Mouse (Mus musculus): ENCODE data around the gene Sco1. TPM values are rescaled to one million over a fixed set of nuclear protein-coding genes. Genes with fewer than 3 reads are reported as not detected.
A peak's percentile ranks its signal among the peaks of the same experiment; 100 is the strongest.

Sco1 gene
- polyA plus RNA-seq, 1 experiment from 2014 or later, result 15.7 TPM

GRCm38 (mm10) chr11:67078000-67078399 is 25.5 kb downstream of the Sco1 start, which contains the start of gene Myh3:
TSS of gene Myh3 (plus strand) at chr11:67078300.
- H3K27me3 ChIP-seq (ENCODE audit: control insufficient read depth, insufficient read depth, low read length), result no peaks in the 10 kb centered on the region
- no peak within 1 kb of the TSS for H3K9ac ChIP-seq (replicated peaks; ENCODE audit: low read depth, low read length)
- H3K36me3 ChIP-seq (ENCODE audit: control insufficient read depth, insufficient read depth, low read length), result no peaks in the 10 kb centered on the region
- no peak within 1 kb of the TSS for H3K27ac ChIP-seq (ENCODE audit: low read depth, low read length)
- H3K4me2 ChIP-seq (ENCODE audit: low read depth, low read length), result no peak within 1 kb of the TSS
- H3K9me3 ChIP-seq (ENCODE audit: control insufficient read depth, low read length), result no peaks in the 10 kb centered on the region
- ATAC-seq (ENCODE audit: low read depth), result no peak
- no peak within 1 kb of the TSS for H3K4me3 ChIP-seq (ENCODE audit: low read depth, low read length)
- 82% methylated on average over 5 of the region's 5 CpGs for WGBS
- H3K4me1 ChIP-seq (ENCODE audit: control insufficient read depth, insufficient read depth, low read length), result no peaks in the 10 kb centered on the region

- Histone ChIP-seq H3K27me3 (ENCODE audit: control insufficient read depth, insufficient read depth, low read length) (no peaks in the 10 kb centered on the region), H3K27ac (ENCODE audit: low read depth, low read length) (no peak overlapping the region), H3K9me3 (ENCODE audit: control insufficient read depth, low read length) (no peaks in the 10 kb centered on the region), H3K4me2 (ENCODE audit: low read depth, low read length) (no peak overlapping the region), H3K4me1 (ENCODE audit: control insufficient read depth, insufficient read depth, low read length) (no peaks in the 10 kb centered on the region), H3K9ac (replicated peaks; ENCODE audit: low read depth, low read length) (no peak overlapping the region), H3K36me3 (ENCODE audit: control insufficient read depth, insufficient read depth, low read length) (no peaks in the 10 kb centered on the region), H3K4me3 (ENCODE audit: low read depth, low read length) (no peak overlapping the region)
- WGBS, result 90% methylated on average over 6 of the region's 6 CpGs
- ATAC-seq (ENCODE audit: low read depth), result no peak
Observed at GRCm38 (mm10) chr11:67078888-67079287, 26.4 kb downstream of the Sco1 start.

GRCm38 (mm10) chr11:67079740-67080139 is 27.3 kb downstream of the Sco1 start:
- Histone ChIP-seq H3K36me3 (ENCODE audit: control insufficient read depth, insufficient read depth, low read length) (no peaks in the 10 kb centered on the region), H3K9ac (replicated peaks; ENCODE audit: low read depth, low read length) (no peak overlapping the region), H3K9me3 (ENCODE audit: control insufficient read depth, low read length) (no peaks in the 10 kb centered on the region), H3K4me1 (ENCODE audit: control insufficient read depth, insufficient read depth, low read length) (no peaks in the 10 kb centered on the region), H3K27me3 (ENCODE audit: control insufficient read depth, insufficient read depth, low read length) (no peaks in the 10 kb centered on the region), H3K27ac (ENCODE audit: low read depth, low read length) (no peak overlapping the region), H3K4me3 (ENCODE audit: low read depth, low read length) (no peak overlapping the region), H3K4me2 (ENCODE audit: low read depth, low read length) (no peak overlapping the region)
- no peak for ATAC-seq (ENCODE audit: low read depth)
- WGBS, result 50% methylated on average over 11 of the region's 11 CpGs

GRCm38 (mm10) chr11:67080168-67080567 is 27.7 kb downstream of the Sco1 start:
- Histone ChIP-seq H3K4me1 (ENCODE audit: control insufficient read depth, insufficient read depth, low read length) (no peaks in the 10 kb centered on the region), H3K27me3 (ENCODE audit: control insufficient read depth, insufficient read depth, low read length) (no peaks in the 10 kb centered on the region), H3K27ac (ENCODE audit: low read depth, low read length) (no peak overlapping the region), H3K4me3 (ENCODE audit: low read depth, low read length) (no peak overlapping the region), H3K4me2 (ENCODE audit: low read depth, low read length) (no peak overlapping the region), H3K9ac (replicated peaks; ENCODE audit: low read depth, low read length) (no peak overlapping the region), H3K9me3 (ENCODE audit: control insufficient read depth, low read length) (no peaks in the 10 kb centered on the region), H3K36me3 (ENCODE audit: control insufficient read depth, insufficient read depth, low read length) (no peaks in the 10 kb centered on the region)
- WGBS, result 3% methylated on average over 3 of the region's 3 CpGs
- ATAC-seq (ENCODE audit: low read depth), result peak; percentile 65; the same call in 1 of the 2 replicates

- ATAC-seq (ENCODE audit: low read depth), result peak; percentile 28; the same call in 1 of the 2 replicates
- H3K4me2 ChIP-seq (ENCODE audit: low read depth, low read length), result no peak overlapping the region
- 4% methylated on average over 11 of the region's 11 CpGs for WGBS
Observed at GRCm38 (mm10) chr11:67081125-67081649, 28.7 kb downstream of the Sco1 start.

GRCm38 (mm10) chr11:67082188-67082587 is 29.7 kb downstream of the Sco1 start:
- no peak overlapping the region for H3K4me2 ChIP-seq (ENCODE audit: low read depth, low read length)
- H3K27me3 ChIP-seq (ENCODE audit: control insufficient read depth, insufficient read depth, low read length), result no peaks in the 10 kb centered on the region
- H3K4me1 ChIP-seq (ENCODE audit: control insufficient read depth, insufficient read depth, low read length), result no peaks in the 10 kb centered on the region
- H3K9ac ChIP-seq (replicated peaks; ENCODE audit: low read depth, low read length), result no peak overlapping the region
- no peak overlapping the region for H3K4me3 ChIP-seq (ENCODE audit: low read depth, low read length)
- no peaks in the 10 kb centered on the region for H3K36me3 ChIP-seq (ENCODE audit: control insufficient read depth, insufficient read depth, low read length)
- H3K27ac ChIP-seq (ENCODE audit: low read depth, low read length), result no peak overlapping the region
- ATAC-seq (ENCODE audit: low read depth), result no peak
- WGBS, result 86% methylated on average over 7 of the region's 7 CpGs
- no peaks in the 10 kb centered on the region for H3K9me3 ChIP-seq (ENCODE audit: control insufficient read depth, low read length)

More at GRCm38 (mm10) chr11:67081125-67081649, 28.7 kb downstream of the Sco1 start:
- H3K27me3 ChIP-seq (ENCODE audit: control insufficient read depth, insufficient read depth, low read length), result no peaks in the 10 kb centered on the region
- H3K9me3 ChIP-seq (ENCODE audit: control insufficient read depth, low read length), result no peaks in the 10 kb centered on the region
- H3K4me3 ChIP-seq (ENCODE audit: low read depth, low read length), result no peak overlapping the region
- no peaks in the 10 kb centered on the region for H3K4me1 ChIP-seq (ENCODE audit: control insufficient read depth, insufficient read depth, low read length)
- H3K36me3 ChIP-seq (ENCODE audit: control insufficient read depth, insufficient read depth, low read length), result no peaks in the 10 kb centered on the region
- no peak overlapping the region for H3K27ac ChIP-seq (ENCODE audit: low read depth, low read length)
- H3K9ac ChIP-seq (replicated peaks; ENCODE audit: low read depth, low read length), result no peak overlapping the region

- WGBS, result 86% methylated on average over 13 of the region's 13 CpGs
- no peak overlapping the region for H3K27ac ChIP-seq (ENCODE audit: low read depth, low read length)
- no peak for ATAC-seq (ENCODE audit: low read depth)
- no peak overlapping the region for H3K9ac ChIP-seq (replicated peaks; ENCODE audit: low read depth, low read length)
- no peaks in the 10 kb centered on the region for H3K4me1 ChIP-seq (ENCODE audit: control insufficient read depth, insufficient read depth, low read length)
- H3K4me3 ChIP-seq (ENCODE audit: low read depth, low read length), result no peak overlapping the region
- H3K36me3 ChIP-seq (ENCODE audit: control insufficient read depth, insufficient read depth, low read length), result no peaks in the 10 kb centered on the region
- no peaks in the 10 kb centered on the region for H3K27me3 ChIP-seq (ENCODE audit: control insufficient read depth, insufficient read depth, low read length)
- H3K9me3 ChIP-seq (ENCODE audit: control insufficient read depth, low read length), result no peaks in the 10 kb centered on the region
- no peak overlapping the region for H3K4me2 ChIP-seq (ENCODE audit: low read depth, low read length)
Observed at GRCm38 (mm10) chr11:67082793-67083192, 30.3 kb downstream of the Sco1 start.

- WGBS, result 66% methylated on average over 6 of the region's 6 CpGs
- Histone ChIP-seq H3K9me3 (ENCODE audit: control insufficient read depth, low read length) (no peaks in the 10 kb centered on the region), H3K36me3 (ENCODE audit: control insufficient read depth, insufficient read depth, low read length) (no peaks in the 10 kb centered on the region), H3K27ac (ENCODE audit: low read depth, low read length) (no peak overlapping the region), H3K27me3 (ENCODE audit: control insufficient read depth, insufficient read depth, low read length) (no peaks in the 10 kb centered on the region), H3K4me1 (ENCODE audit: control insufficient read depth, insufficient read depth, low read length) (no peaks in the 10 kb centered on the region), H3K4me2 (ENCODE audit: low read depth, low read length) (no peak overlapping the region), H3K9ac (replicated peaks; ENCODE audit: low read depth, low read length) (no peak overlapping the region), H3K4me3 (ENCODE audit: low read depth, low read length) (no peak overlapping the region)
- no peak for ATAC-seq (ENCODE audit: low read depth)
Observed at GRCm38 (mm10) chr11:67083239-67083638, 30.8 kb downstream of the Sco1 start.

- no peak overlapping the region for H3K4me2 ChIP-seq (ENCODE audit: low read depth, low read length)
- no peak for ATAC-seq (ENCODE audit: low read depth)
Observed at GRCm38 (mm10) chr11:67083712-67084340, 31.4 kb downstream of the Sco1 start.

More at GRCm38 (mm10) chr11:67083712-67084340, 31.4 kb downstream of the Sco1 start:
- H3K27me3 ChIP-seq (ENCODE audit: control insufficient read depth, insufficient read depth, low read length), result no peaks in the 10 kb centered on the region
- no peaks in the 10 kb centered on the region for H3K9me3 ChIP-seq (ENCODE audit: control insufficient read depth, low read length)
- no peak overlapping the region for H3K4me3 ChIP-seq (ENCODE audit: low read depth, low read length)
- H3K4me1 ChIP-seq (ENCODE audit: control insufficient read depth, insufficient read depth, low read length), result no peaks in the 10 kb centered on the region
- no peaks in the 10 kb centered on the region for H3K36me3 ChIP-seq (ENCODE audit: control insufficient read depth, insufficient read depth, low read length)
- H3K27ac ChIP-seq (ENCODE audit: low read depth, low read length), result no peak overlapping the region
- 48% methylated on average over 32 of the region's 32 CpGs for WGBS
- no peak overlapping the region for H3K9ac ChIP-seq (replicated peaks; ENCODE audit: low read depth, low read length)

Data from neural tube, embryonic 14.5 days (tissue).